Mouse (Mus musculus) forebrain, embryonic 11.5 days (tissue): ENCODE measurements around the gene Rnf145. TPM values are rescaled to one million over a fixed set of nuclear protein-coding genes. Genes with fewer than 3 reads are reported as not detected.

Experiments
- ATAC-seq: fragments of 200-750 bp; cut with Nextera tagmentation; replicated peaks from 2 replicates; pipeline ENCODE4 v1.8.0; 2017; ENCODE audit warnings: moderate TSS enrichment; ENCODE audit not compliant: low FRiP score
- DNase-seq: peaks from one replicate; pipeline ENCODE4 v3.0.0-alpha.2; 2017; ENCODE audit warnings: low spot score
- H3K27ac ChIP-seq: fragments of 300-500 bp; sonication (generic); 2 replicates; pipeline ENCODE4 v1.5.1; 2014; ENCODE audit warnings: low read depth, low read length
- H3K27me3 ChIP-seq: fragments of 300-500 bp; sonication (generic); 2 replicates; pipeline ENCODE4 v1.6.1; 2014; ENCODE audit warnings: mild to moderate bottlenecking, low read length, mixed read lengths; ENCODE audit not compliant: control insufficient read depth, insufficient read depth
- H3K36me3 ChIP-seq: fragments of 300-500 bp; sonication (generic); 2 replicates; pipeline ENCODE4 v1.6.1; 2014; ENCODE audit warnings: mild to moderate bottlenecking, low read length, moderate library complexity, mixed read lengths; ENCODE audit not compliant: control insufficient read depth, insufficient read depth
- H3K4me1 ChIP-seq: fragments of 300-500 bp; sonication (generic); replicated peaks from 2 replicates; pipeline ENCODE4 v1.6.1; 2014; ENCODE audit warnings: low read length, mixed read lengths; ENCODE audit not compliant: control insufficient read depth, insufficient read depth
- H3K4me2 ChIP-seq: fragments of 300-500 bp; sonication (generic); 2 replicates; pipeline ENCODE4 v1.6.1; 2014; ENCODE audit warnings: low read depth, mild to moderate bottlenecking, low read length, moderate library complexity, mixed read lengths; ENCODE audit not compliant: severe bottlenecking
- H3K4me3 ChIP-seq: fragments of 300-500 bp; sonication (generic); 2 replicates; pipeline ENCODE4 v1.5.1; 2014; ENCODE audit warnings: low read depth, low read length
- H3K9ac ChIP-seq: fragments of 300-500 bp; sonication (generic); 2 replicates; pipeline ENCODE4 v1.6.1; 2014; ENCODE audit warnings: low read length
- H3K9me3 ChIP-seq: fragments of 300-500 bp; sonication (generic); 2 replicates; pipeline ENCODE4 v1.6.1; 2016; ENCODE audit warnings: low read length, mixed read lengths; ENCODE audit not compliant: control insufficient read depth
- WGBS: fragments of 180-500 bp; shearing (Covaris S2); extraction: QIAGEN DNeasy Blood & Tissue Kit; methylation state at CpG from one replicate; pipeline ENCODE4 v1.1.7; 2014; 5-methylcytosine and 5-hydroxymethylcytosine counted together
- polyA plus RNA-seq: library from polyadenylated mRNA; unstranded; fragments of >200 nt; fragmentation: Nextera tagmentation; extraction: Ambion mirVana; gene quantifications from 2 replicates; pipeline ENCODE4 v1.2.1, GENCODE M21; 2014

Gene Rnf145
- polyA plus RNA-seq, 1 experiment from 2014 or later, result 124 TPM

DNA sequence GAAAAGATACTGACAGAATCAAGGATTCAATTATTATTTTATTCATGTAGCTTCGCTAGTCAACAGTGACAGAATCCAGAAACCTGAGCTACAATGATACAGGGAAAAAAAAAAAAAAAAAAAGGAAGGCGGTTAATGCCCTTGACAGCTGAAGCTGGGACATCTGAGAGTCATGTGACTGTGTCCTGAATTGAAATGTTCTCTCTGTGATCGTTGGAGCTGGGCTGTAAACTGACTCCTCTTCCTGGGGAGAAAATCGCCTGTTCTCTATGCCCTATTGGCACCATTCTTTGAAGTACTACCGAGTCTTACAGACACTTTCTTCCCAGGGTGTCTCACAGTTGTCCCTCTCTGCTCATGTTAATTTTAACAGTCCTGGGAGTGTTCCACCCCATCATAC is 15.8 kb upstream of the Rnf145 start:
- H3K27ac ChIP-seq, result no peak overlapping the region
- no peak for ATAC-seq
- no peak overlapping the region for H3K4me3 ChIP-seq
- WGBS, result 59% methylated on average over 5 of the region's 5 CpGs
- H3K9ac ChIP-seq, result no peak overlapping the region
- no peaks in the 10 kb centered on the region for H3K9me3 ChIP-seq
- H3K4me1 ChIP-seq, result no peaks in the 10 kb centered on the region
- no peak overlapping the region for H3K4me2 ChIP-seq
- no peaks in the 10 kb centered on the region for H3K36me3 ChIP-seq
- DNase-seq, result no peak
- H3K27me3 ChIP-seq, result no peaks in the 10 kb centered on the region

DNA sequence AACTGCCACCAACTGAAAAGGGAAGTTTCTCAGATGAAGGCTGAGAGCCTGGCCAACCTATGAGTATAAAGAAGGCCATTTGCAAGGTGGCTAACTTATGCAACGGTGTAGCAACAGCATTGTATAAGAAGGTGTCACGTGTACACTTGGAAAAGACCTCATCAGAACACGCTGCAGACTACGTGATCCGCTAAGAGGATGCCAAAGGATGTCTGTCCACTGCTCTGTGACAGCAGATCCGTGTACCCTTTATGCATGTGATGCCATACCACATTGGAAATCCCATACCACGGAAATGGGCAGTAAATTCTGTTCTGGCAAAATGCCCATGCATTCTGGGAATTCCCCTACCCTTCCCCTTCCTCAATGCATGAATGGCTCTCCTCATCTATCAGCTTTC is 14.6 kb upstream of the Rnf145 start:
- no peak overlapping the region for H3K9ac ChIP-seq
- no peak overlapping the region for H3K4me3 ChIP-seq
- 91% methylated on average over 7 of the region's 7 CpGs for WGBS
- no peaks in the 10 kb centered on the region for H3K27me3 ChIP-seq
- DNase-seq (no peak), ATAC-seq (no peak)
- H3K9me3 ChIP-seq, result no peaks in the 10 kb centered on the region
- no peaks in the 10 kb centered on the region for H3K36me3 ChIP-seq
- H3K4me2 ChIP-seq, result no peak overlapping the region
- H3K4me1 ChIP-seq, result no peaks in the 10 kb centered on the region
- no peak overlapping the region for H3K27ac ChIP-seq

DNA sequence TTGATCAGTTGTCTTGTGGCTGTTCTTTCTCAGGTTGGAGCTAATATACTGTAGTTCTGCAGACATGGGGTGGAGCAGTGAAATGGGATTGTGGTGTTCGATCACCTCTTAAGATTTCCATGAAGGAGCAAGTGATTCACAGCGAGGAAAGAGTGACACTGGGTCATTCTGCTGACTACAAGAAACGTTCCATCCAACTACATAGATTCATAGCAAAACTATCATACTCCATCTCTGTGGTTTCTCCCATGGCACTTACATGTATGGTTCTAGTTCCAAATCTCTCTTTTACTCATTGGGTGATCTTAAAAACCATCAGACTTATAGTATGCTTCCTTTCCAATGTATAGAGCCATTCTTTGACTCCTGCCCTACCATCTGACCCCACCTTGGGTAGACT is 14.0 kb upstream of the Rnf145 start:
- ATAC-seq (no peak), DNase-seq (no peak)
- Histone ChIP-seq H3K4me2 (no peak overlapping the region), H3K9me3 (no peaks in the 10 kb centered on the region), H3K4me1 (no peaks in the 10 kb centered on the region), H3K36me3 (no peaks in the 10 kb centered on the region), H3K4me3 (no peak overlapping the region), H3K27ac (no peak overlapping the region), H3K27me3 (no peaks in the 10 kb centered on the region), H3K9ac (no peak overlapping the region)
- 84% methylated on average over 3 of the region's 3 CpGs for WGBS

DNA sequence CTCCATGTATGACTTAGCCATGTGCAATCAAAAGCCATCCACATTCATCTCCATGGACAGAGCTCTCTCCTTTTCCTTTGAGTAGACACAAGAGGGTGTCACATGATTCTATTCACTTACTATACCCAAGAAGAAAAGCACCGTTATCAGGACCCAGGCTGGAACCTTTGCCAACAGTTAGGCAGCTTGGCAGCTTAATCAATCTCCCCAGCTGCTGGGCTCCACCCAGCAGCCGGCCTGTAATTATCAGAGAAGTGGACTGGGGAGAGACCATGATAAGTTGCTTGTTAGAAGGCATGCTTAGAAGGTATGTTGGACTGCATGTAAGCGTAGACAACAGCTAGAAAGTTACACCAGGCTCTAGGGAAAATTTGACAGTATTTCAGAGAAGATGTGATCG is 9.9 kb upstream of the Rnf145 start:
- no peaks in the 10 kb centered on the region for H3K4me1 ChIP-seq
- H3K4me3 ChIP-seq, result no peak overlapping the region
- no peak for DNase-seq
- ATAC-seq, result no peak
- no peak overlapping the region for H3K27ac ChIP-seq
- WGBS, result 82% methylated on average over 4 of the region's 4 CpGs
- no peak overlapping the region for H3K4me2 ChIP-seq
- no peaks in the 10 kb centered on the region for H3K36me3 ChIP-seq
- no peaks in the 10 kb centered on the region for H3K9me3 ChIP-seq
- no peak overlapping the region for H3K9ac ChIP-seq
- H3K27me3 ChIP-seq, result no peaks in the 10 kb centered on the region

DNA sequence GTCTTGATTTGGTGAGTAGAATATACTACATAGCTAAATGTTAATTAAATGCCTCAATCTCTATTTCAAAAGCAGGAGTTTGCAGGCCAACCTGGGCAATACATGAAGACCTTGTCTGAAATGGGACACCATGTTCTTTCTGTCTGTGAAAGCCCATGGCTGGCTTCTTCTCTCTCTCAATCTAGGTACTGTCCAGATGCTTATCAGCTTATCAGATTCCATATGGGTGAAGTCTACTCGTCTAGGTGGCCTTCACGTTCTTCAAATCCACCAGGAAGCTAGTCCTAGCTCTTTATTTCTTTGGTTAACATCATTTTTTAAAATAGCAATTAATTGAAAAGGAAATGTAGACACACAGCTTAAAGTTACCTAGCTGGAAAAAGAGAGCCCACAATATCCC is 8.9 kb upstream of the Rnf145 start:
- Histone ChIP-seq H3K27me3 (no peaks in the 10 kb centered on the region), H3K36me3 (no peaks in the 10 kb centered on the region), H3K4me1 (no peaks in the 10 kb centered on the region), H3K4me3 (no peak overlapping the region), H3K9me3 (no peaks in the 10 kb centered on the region), H3K9ac (no peak overlapping the region), H3K4me2 (no peak overlapping the region), H3K27ac (no peak overlapping the region)
- 87% methylated on average over 2 of the region's 2 CpGs for WGBS
- DNase-seq (no peak), ATAC-seq (no peak)

DNA sequence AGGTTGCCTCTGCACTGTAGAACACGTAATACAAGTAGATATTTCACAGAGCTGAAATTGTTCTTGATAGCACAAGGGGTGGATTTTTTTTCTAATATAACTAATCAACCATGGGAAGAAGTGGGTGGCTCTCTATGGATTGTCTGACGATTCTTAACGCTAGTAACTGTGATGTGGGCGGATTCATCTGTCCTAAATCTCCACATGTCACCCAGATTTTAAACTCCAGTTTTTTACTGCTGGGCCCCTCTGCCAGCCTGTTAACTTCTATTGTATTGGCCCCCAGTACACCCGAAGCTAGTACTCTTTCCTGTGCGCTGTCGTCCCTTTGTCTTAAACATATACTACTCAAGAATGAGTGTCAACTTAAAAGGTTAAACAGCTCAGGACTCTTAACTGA is 8.4 kb upstream of the Rnf145 start:
- no peak for DNase-seq
- H3K27ac ChIP-seq, result no peak overlapping the region
- H3K4me2 ChIP-seq, result no peak overlapping the region
- H3K27me3 ChIP-seq, result no peaks in the 10 kb centered on the region
- no peaks in the 10 kb centered on the region for H3K9me3 ChIP-seq
- no peak overlapping the region for H3K9ac ChIP-seq
- H3K36me3 ChIP-seq, result no peaks in the 10 kb centered on the region
- ATAC-seq, result no peak
- H3K4me1 ChIP-seq, result no peaks in the 10 kb centered on the region
- H3K4me3 ChIP-seq, result no peak overlapping the region
- WGBS, result 87% methylated on average over 7 of the region's 7 CpGs

DNA sequence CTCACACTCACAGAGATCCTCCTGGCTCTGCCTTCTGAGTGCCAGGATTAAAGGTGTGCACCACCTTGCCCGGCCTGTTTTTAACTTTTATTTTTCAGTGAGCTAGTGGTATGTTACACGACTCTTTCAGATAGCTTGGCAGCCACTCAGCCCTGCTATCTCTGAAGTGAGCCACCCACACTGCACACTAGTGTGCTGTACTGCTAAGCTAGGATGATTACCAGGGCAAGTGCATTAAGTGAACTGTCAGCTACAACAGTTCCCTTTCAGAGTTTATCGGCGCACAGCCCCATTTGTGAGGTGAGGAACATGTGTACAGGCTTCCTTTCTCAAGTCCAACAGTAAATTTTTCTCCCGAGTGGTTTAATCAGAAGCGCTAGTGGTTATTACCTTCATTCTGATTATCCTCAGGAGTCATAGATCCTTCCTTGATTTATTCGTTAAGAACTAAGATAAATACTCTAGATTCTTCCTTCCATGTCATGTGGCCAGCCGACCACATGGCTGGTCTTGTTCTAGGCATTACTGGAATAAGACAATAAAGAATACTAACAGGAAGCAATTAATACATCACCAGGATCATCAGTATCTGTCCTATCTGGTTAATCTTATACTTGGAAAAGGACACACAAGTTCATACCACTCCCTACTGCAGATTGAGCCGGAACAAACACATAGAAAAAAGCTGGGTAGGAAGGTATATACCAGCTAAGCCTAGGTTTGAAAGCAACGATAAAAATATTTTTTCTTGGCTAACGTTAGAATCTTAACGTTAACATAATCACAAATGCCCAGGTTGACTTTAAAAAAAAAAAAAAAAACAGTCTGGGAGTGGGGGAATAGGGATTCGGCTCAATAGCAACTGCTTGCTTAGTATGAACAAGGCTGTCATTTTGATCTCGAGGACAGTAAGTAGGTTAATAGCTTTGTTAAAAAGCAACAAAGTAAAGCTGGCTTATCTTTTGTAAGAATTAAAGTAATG is 6.4 kb upstream of the Rnf145 start:
- H3K27ac ChIP-seq, result no peak overlapping the region
- no peaks in the 10 kb centered on the region for H3K9me3 ChIP-seq
- no peak overlapping the region for H3K9ac ChIP-seq
- H3K4me1 ChIP-seq, result no peaks in the 10 kb centered on the region
- DNase-seq, result no peak
- ATAC-seq, result no peak
- 84% methylated on average over 14 of the region's 14 CpGs for WGBS
- no peaks in the 10 kb centered on the region for H3K27me3 ChIP-seq
- H3K4me3 ChIP-seq, result no peak overlapping the region
- H3K4me2 ChIP-seq, result no peak overlapping the region
- no peaks in the 10 kb centered on the region for H3K36me3 ChIP-seq

DNA sequence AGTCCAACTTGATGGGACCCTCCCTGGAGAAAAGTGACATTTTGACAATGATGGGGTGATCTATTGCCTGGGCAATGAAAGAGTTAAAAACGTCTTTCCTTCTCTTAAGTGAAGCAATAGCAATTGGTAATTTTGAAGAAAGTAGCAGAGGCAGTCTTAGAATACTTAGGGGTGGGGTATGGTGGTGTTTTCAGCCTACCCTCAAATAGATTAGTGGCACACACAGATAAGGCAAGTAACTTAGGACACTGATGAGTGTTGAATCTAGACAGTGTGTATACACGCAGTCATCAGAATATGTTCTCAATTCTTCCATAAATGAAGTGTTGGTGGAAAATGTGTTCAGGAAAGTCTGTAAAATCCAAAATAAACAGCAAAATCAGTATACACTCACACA is 5.7 kb upstream of the Rnf145 start:
- no peaks in the 10 kb centered on the region for H3K27me3 ChIP-seq
- DNase-seq, result no peak
- WGBS, result 70% methylated on average over 2 of the region's 2 CpGs
- H3K4me3 ChIP-seq, result no peak overlapping the region
- H3K27ac ChIP-seq, result no peak overlapping the region
- H3K9ac ChIP-seq, result no peak overlapping the region
- H3K9me3 ChIP-seq, result no peaks in the 10 kb centered on the region
- no peaks in the 10 kb centered on the region for H3K4me1 ChIP-seq
- no peak overlapping the region for H3K4me2 ChIP-seq
- no peaks in the 10 kb centered on the region for H3K36me3 ChIP-seq
- no peak for ATAC-seq

DNA sequence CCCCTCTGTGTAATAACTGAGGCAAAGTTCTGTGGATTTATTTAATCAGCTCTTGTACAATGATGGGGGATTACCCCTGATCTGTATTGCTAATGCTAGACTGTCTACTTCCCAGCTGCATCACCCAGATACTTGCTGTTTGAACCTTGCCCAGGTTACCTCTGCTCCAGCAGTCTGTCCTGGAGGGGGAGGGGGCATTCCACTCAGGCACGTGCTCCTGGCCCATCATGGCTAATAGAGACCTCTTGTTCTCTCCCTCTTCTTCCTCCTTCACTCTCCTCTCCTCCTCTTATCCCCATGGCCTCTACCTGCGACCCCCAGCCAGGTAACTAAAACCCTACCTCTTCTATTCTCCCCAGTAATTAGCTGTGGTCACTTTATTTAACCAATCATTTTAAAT is 4.1 kb upstream of the Rnf145 start:
- Histone ChIP-seq H3K4me3 (no peak overlapping the region), H3K4me2 (no peak overlapping the region), H3K4me1 (no peaks in the 10 kb centered on the region), H3K27me3 (no peaks in the 10 kb centered on the region), H3K27ac (no peak overlapping the region), H3K36me3 (no peaks in the 10 kb centered on the region), H3K9ac (no peak overlapping the region), H3K9me3 (no peaks in the 10 kb centered on the region)
- WGBS, result 58% methylated on average over 2 of the region's 2 CpGs
- DNase-seq (no peak), ATAC-seq (no peak)
